Mouse (Mus musculus): ENCODE results near the gene Extl1.

DNA sequence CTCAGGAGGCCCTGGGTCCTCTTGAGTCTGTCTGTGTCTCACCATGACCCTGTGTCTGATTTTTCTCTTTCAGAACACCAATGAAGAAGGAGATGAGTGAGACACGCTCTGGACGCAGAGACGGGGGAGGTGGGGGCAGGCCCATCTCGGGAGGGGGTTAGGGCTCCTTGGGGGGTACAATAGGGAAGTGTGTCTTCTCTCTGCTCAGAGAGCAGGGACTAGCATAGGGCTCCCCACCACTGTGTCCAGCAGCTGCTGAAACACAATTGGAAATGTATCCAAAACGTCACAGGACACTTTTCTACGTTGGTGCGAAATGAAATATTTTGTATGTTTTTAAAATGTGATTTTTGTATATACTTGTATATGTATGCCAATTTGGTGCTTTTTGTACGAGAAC, 54.8 kb downstream of the Extl1 start:
- no peak for TF ChIP-seq CTCF (IDR thresholded peaks at IDR 0.05; ENCODE audit: borderline replicate concordance, extremely low read depth, insufficient read depth, insufficient read length)
- TF ChIP-seq POLR2A (IDR thresholded peaks at IDR 0.05; ENCODE audit: borderline replicate concordance, extremely low read depth, insufficient read depth, insufficient read length, poor library complexity, severe bottlenecking) = no peak
